Mouse (Mus musculus) ES-E14 (cell line): ENCODE measurements around the gene Afg1l. TPM values are rescaled to one million over a fixed set of nuclear protein-coding genes. Genes with fewer than 3 reads are reported as not detected.

Experiments
- DNase-seq: peaks from one replicate; pipeline ENCODE4 v3.0.0-alpha.2; 2013; ENCODE audit warnings: low read depth, low spot score
- H3K27ac ChIP-seq: 2 replicates; pipeline ENCODE4 v1.5.1; 2012; ENCODE audit warnings: low read depth, mild to moderate bottlenecking, low read length, moderate library complexity, mixed read lengths; ENCODE audit not compliant: poor library complexity, insufficient read depth, severe bottlenecking
- H3K36me3 ChIP-seq: 2 replicates; pipeline ENCODE4 v1.6.1; 2012; ENCODE audit warnings: mild to moderate bottlenecking, low read length, moderate library complexity, mixed read lengths; ENCODE audit not compliant: control insufficient read depth, poor library complexity, insufficient read depth, severe bottlenecking
- H3K4me1 ChIP-seq, 2 experiments: fragments of 150-350 bp in 1 of 2; sonication (generic) in 1 of 2; 2 replicates each; pipeline ENCODE4 v1.6.1; 2012; ENCODE audit warnings: low read length in 2 of 2, mild to moderate bottlenecking in 1 of 2, mixed read lengths in 1 of 2; ENCODE audit not compliant: control insufficient read depth in 2 of 2, insufficient read depth in 2 of 2, poor library complexity in 1 of 2
- H3K4me3 ChIP-seq, 2 experiments: fragments of 150-350 bp in 1 of 2; sonication (generic) in 1 of 2; 2 replicates each; pipeline ENCODE4 v1.5.1; 2012; ENCODE audit warnings: low read length in 2 of 2, low read depth in 1 of 2, mild to moderate bottlenecking in 1 of 2, mixed read lengths in 1 of 2; ENCODE audit not compliant: insufficient read depth in 1 of 2, poor library complexity in 1 of 2, severe bottlenecking in 1 of 2
- H3K9ac ChIP-seq: 2 replicates; pipeline ENCODE4 v1.6.1; 2012; ENCODE audit warnings: low read depth, mild to moderate bottlenecking, low read length, mixed read lengths; ENCODE audit not compliant: poor library complexity, insufficient read depth, severe bottlenecking
- H3K9me3 ChIP-seq: fragments of 150-350 bp; sonication (generic); 2 replicates; pipeline ENCODE4 v1.6.1; 2012; ENCODE audit warnings: low read depth, mild to moderate bottlenecking, low read length; ENCODE audit not compliant: control insufficient read depth, insufficient read depth
- CHD2 ChIP-seq: IDR thresholded peaks from 2 replicates; pipeline ENCODE4 v1.6.1; 2014; ENCODE audit warnings: mild to moderate bottlenecking, low read depth, low read length, inconsistent platforms
- HCFC1 ChIP-seq: IDR thresholded peaks from 2 replicates; pipeline ENCODE4 v1.6.1; 2012; ENCODE audit warnings: low read length, inconsistent platforms, borderline replicate concordance; ENCODE audit not compliant: insufficient read depth
- MAFK ChIP-seq: IDR thresholded peaks from 2 replicates; pipeline ENCODE4 v1.6.1; 2014; ENCODE audit warnings: mild to moderate bottlenecking, low read depth, low read length, inconsistent platforms; ENCODE audit not compliant: insufficient read depth
- ZC3H11A ChIP-seq: IDR thresholded peaks from 2 replicates; pipeline ENCODE4 v1.6.1; 2012; ENCODE audit warnings: low read depth, mild to moderate bottlenecking, inconsistent platforms, low read length, borderline replicate concordance
- ZNF384 ChIP-seq: IDR thresholded peaks from 2 replicates; pipeline ENCODE4 v1.6.1; 2012; ENCODE audit warnings: low read depth, low read length, inconsistent platforms
- in situ Hi-C, 2 experiments: fragments of 600-800 bp; cut with MboI; formaldehyde crosslinking; loops; one replicate each; pipeline ENCODE4 v1.15.1; 2025; ENCODE audit warnings: low sequenced_read_pairs in 2 of 2, inconsistent platforms in 1 of 2; ENCODE audit not compliant: unreplicated experiment in 2 of 2
- total RNA-seq: library from RNA; depleted of rRNA; stranded (reverse); fragments of 300-350 nt; gene quantifications from 2 replicates; pipeline ENCODE4 v1.2.3, GENCODE M21; 2012

Afg1l gene
- total RNA-seq, 1 experiment: 7.7 TPM

- no peak for TF ChIP-seq ZC3H11A
- no peak for TF ChIP-seq HCFC1
- TF ChIP-seq MAFK: no peak
- TF ChIP-seq CHD2: no peak
- no peak for TF ChIP-seq ZNF384
- Histone ChIP-seq H3K27ac (no peak overlapping the region; the same call in 1 of the 2 replicates), H3K4me1 (peaks cover 4% of the 10 kb centered on the region in 2 experiments; a peak in 2 of 4 replicates)
Observed at GRCm38 (mm10) chr10:42274712-42275400, 203.5 kb downstream of the Afg1l start.

GRCm38 (mm10) chr10:42273760-42274691, 204.3 kb downstream of the Afg1l start:
- peaks cover 13% of the 10 kb centered on the region; the same call in 1 of the 2 replicates for H3K36me3 ChIP-seq
- peak overlapping the region; percentile 79 for H3K9ac ChIP-seq
- H3K4me1 ChIP-seq: peaks cover 4 to 10% of the 10 kb centered on the region in 2 experiments; a peak in 2 of 4 replicates
- peak overlapping the region; percentile 76 to 77 for H3K4me3 ChIP-seq
- peak overlapping the region; percentile 48; the same call in 1 of the 2 replicates for H3K27ac ChIP-seq
- in situ Hi-C loops: no loop called here
- H3K9me3 ChIP-seq: no peaks in the 10 kb centered on the region
- peak; percentile 68 for DNase-seq
- TF ChIP-seq MAFK: no peak
- TF ChIP-seq ZNF384: no peak
- TF ChIP-seq CHD2: no peak
- no peak for TF ChIP-seq HCFC1
- no peak for TF ChIP-seq ZC3H11A

More at GRCm38 (mm10) chr10:42274712-42275400, 203.5 kb downstream of the Afg1l start:
- Histone ChIP-seq H3K36me3 (peaks cover 9% of the 10 kb centered on the region; the same call in 1 of the 2 replicates), H3K9me3 (no peaks in the 10 kb centered on the region), H3K9ac (peak overlapping the region; percentile 79), H3K4me3 (peak overlapping the region; percentile 76 to 77)
- in situ Hi-C loops: no loop called here
- DNase-seq: no peak

GRCm38 (mm10) chr10:42273403-42273759, 205.0 kb downstream of the Afg1l start:
- TF ChIP-seq ZC3H11A (no peak), MAFK (no peak), ZNF384 (no peak), HCFC1 (no peak), CHD2 (no peak)
- H3K36me3 ChIP-seq: peaks cover 15% of the 10 kb centered on the region
- H3K4me1 ChIP-seq: peaks cover 2 to 10% of the 10 kb centered on the region in 2 experiments; a peak in 1 of 4 replicates
- in situ Hi-C loops: no loop called here
- H3K9ac ChIP-seq: peak overlapping the region; percentile 49; the same call in 1 of the 2 replicates
- H3K9me3 ChIP-seq: no peaks in the 10 kb centered on the region
- no peak for DNase-seq
- H3K27ac ChIP-seq: no peak overlapping the region; the same call in 1 of the 2 replicates
- H3K4me3 ChIP-seq: peak overlapping the region; percentile 76 to 77; a peak in 3 of 4 replicates

- in situ Hi-C loops: no loop called here
- no peak overlapping the region for H3K9ac ChIP-seq
- H3K36me3 ChIP-seq: peaks cover 22% of the 10 kb centered on the region
- no peaks in the 10 kb centered on the region for H3K9me3 ChIP-seq
- no peak overlapping the region for H3K4me3 ChIP-seq
- peaks cover 2 to 10% of the 10 kb centered on the region in 2 experiments; a peak in 1 of 4 replicates for H3K4me1 ChIP-seq
- no peak for DNase-seq
- H3K27ac ChIP-seq: no peak overlapping the region
- TF ChIP-seq ZC3H11A (no peak), CHD2 (no peak), MAFK (no peak), ZNF384 (no peak), HCFC1 (no peak)
Observed at GRCm38 (mm10) chr10:42271454-42272230, 206.7 kb downstream of the Afg1l start.
